Mouse (Mus musculus) urinary bladder, postnatal 36 days (tissue): ENCODE measurements at regions not wholly inside any gene's neighbourhood (a gene's known extent, or its start where the extent isn't known, plus 50 kb on each side); places are given as distances from the start of the nearest gene placed in this dataset.

Experiments
- DNase-seq, 2 experiments: peaks; one replicate each; pipeline ENCODE4 v3.0.0; 2022; ENCODE audit warnings: low spot score in 2 of 2, mixed read lengths in 1 of 2

DNA sequence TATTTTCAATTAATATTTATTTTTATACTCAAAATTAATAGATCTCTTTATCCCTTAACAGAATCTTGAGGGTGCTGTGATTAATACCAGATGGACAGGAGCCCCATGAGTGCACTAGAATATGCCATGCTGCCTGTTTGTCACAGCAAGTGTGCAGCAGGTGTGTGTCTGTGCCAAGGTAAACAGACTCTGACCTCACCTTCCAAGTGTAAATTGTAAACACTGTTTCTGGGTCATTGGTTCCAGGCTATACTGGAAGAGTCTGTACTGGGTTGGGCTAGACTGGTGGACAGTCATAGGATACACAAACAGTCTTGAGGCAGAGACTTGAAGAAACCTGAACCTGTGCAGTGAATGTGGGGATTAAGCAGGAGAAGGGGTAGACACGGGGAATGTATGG, 422.2 kb downstream of the Gm21833 start:
- DNase-seq, result no peak

DNA sequence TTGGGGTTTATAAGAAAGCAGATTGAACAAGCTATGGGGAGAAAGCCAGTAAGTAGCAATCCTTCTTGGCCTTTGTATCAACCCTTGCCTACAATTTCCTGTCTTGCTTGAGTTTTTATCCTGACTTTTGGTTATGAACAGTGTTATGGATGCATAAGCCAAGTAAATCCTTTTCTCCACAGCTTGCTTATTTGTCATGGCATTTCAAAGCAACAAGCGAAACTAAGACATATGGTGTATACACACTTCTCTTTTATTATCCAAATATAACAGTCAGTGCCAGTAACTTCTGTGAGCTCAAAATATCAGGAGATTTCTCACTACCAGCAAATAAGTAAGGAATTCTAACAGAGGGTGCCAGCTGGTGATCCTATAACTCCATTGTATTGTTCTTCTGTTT, 426.0 kb downstream of the Gm21833 start:
- DNase-seq, result no peak

DNA sequence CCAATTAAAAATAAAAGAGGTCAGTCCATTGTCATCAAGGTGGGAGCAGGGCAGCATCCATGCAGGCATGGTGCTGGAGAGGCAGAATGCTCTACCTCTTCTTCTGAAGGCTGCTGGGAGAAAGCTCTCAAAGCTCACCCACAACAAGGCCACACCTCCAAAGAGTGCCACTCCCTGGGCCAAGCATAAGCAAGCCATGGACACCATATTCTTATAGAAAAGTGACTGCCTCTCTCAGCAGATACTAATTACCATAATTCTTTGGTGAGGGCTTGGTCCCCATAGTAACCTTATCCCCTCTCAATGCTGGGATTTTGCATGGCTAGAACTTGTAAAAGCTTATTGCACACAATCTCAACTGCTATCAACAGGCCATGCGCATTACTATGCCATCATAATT, 443.7 kb downstream of the Gm21833 start:
- DNase-seq, result no peak

DNA sequence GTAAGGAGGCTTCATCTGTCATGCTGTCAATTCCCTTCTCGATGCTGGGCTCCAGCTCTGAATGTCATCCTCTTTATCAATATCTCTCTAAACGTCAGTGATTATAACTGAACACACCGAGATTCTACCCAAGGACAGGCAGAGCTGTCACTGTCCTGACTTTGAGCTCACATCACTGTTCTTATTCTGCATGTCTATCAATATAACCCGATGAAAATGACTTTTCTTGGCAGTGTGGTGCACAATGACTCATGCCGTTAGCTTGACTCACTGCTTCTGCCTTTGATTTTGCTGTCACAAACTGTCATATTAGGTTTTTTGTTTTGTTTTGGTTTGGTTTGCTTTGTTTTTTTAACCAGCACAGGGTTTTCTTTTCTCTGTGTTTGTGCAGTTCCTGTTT, 488.1 kb downstream of the Gm21833 start:
- DNase-seq, result no peak

DNA sequence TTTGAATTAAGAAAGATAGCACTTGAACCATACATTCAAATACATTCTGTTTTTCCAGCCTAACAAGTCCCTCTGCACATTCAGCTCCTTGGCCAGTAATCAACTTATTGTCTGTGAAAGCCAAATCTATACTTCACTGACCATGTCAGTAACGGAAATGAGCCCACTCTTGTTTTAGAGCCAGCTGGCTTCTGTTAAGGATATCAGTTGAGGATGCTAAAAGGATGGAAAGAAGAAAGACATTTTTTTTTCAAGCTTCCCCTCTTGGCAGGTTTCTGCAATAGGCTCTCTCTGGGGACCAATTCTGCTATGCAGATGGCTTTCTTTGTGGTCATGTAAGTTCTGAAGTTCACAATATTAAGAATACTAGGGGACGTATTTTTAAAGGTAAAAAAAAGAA, 498.6 kb downstream of the Gm21833 start:
- no peak for DNase-seq

DNA sequence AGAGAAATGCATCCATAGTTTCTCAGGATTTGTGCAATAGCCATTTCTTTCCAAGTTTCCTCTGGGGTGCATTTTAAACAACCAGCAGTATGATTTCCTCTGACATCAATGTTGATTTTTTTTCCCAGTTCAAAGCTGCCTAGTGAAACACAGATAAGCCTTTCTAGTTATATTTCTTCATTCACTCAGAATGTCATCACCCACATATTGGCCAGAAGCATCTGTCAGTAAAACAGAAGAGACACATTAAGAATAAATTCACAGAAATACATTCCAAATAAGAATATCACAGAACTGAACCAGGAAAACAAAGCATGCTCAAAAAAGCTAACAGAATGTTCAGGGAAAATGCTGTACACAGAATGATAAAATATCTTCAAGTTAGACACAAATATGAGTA, 522.9 kb downstream of the Gm21833 start:
- DNase-seq, result no peak

DNA sequence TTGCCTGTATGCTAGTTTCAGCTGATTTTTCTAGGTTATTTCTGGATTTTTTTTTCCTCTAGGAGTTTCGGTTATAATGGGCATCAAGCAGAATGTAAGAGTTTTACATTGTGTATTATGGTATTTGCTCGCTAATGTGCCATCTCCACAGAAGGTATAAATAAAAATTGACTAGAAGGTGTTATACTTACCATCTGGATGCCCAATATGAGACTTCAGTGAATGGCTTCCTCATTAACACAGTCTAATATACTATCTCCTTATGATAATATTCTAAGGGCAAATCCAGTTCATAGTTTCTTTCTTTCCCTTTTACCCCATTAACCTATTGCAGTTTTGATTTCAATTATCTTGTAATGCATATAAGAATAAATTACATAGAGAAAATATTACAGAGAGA, 566.4 kb downstream of the Gm21833 start:
- no peak for DNase-seq

DNA sequence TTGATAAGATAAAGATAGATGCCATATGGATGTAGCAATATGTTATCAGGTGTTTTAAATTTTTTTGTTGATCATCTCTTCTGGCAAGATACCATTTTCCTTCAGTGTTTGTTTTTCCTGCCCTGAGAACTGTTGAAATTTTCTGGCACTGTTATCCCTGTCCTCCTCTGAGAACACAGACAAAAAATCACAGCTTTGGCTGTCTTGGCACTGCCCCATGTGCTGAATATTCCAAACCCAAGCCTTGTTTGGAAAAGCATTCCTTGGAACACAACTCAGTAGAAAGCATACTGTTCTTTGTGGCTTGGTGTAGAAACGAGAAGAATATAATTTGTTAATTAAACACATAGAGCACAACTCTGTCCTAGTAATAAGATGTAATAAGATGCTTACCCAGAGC, 592.5 kb downstream of the Gm21833 start:
- peak in 1 of 2 experiments; percentile 9 for DNase-seq

DNA sequence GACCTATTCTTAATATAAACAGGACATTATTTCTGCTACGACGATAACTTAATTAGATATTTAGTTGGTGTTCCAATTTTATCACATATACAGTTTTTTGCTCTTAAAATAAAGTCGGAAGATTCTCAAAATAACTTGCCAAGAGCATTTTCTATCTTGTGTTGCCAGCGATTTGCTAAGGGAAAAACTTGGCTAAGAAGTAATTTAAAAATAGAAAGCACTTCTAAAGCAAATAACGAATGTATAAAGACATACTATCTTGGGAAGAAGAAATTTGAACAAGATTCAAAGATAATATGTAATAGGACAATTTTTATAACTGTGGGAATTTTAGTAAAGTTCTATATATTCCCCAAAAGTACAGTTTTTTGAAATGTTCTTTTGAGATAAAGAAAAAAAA, 594.9 kb downstream of the Gm21833 start:
- DNase-seq, result no peak
